ENCODE assay signal across 29 mouse cellular contexts in the genomic region with DNA sequence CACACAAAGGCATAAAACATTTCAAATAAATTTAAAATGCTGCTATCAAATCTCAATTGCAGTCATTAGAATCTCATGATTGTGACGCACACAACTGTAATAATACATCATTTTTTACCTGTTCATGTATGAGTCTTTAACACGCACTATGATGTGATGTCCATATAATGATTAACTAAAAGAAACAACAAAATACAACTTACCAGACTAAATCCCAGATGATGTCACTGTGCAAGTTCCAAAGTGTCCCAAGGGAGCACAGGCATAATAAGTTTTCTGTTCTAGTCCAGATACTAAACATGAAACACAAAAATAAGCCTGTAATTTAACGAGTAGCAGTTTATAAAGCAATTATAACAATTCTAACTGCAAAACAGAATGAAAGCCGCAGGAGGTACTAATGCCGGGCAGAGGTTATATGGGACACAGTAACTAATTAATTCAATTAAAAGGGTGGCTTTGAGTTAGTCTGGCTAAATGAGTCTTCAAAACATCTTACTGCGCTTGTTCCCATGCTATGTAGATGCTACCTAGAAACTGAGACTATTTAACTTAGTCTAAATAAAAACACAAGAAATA. TPM values are rescaled to one million over a fixed set of nuclear protein-coding genes. Genes with fewer than 3 reads are reported as not detected.
DNase-seq lines count a peak whose midpoint lies in the region; ATAC-seq and TF ChIP-seq lines count a peak whose summit lies in the region.
"Had no signal": no experiment of that assay in that cellular context is flagged by ENCODE, and none has a peak within 500 bp of the region (broad histone marks: within the 10 kb centered on the region; RNA-seq: fewer than 3 reads in every experiment).

No protein-coding gene starts in this region.

- no peak overlapping the region for H3K4me3 ChIP-seq in forebrain, embryonic 12.5 days (replicated peaks)
- H3K4me3 ChIP-seq in forebrain, embryonic 10.5 days, result no peak overlapping the region
- H3K4me3 ChIP-seq in kidney, adult 2 months (ENCODE audit: insufficient read depth, low read depth, low read length), result no peak overlapping the region
- H3K4me3 ChIP-seq in liver, postnatal 0 days (ENCODE audit: low read depth, low read length), result no peak overlapping the region
- H3K4me3 ChIP-seq: embryonic facial prominence, embryonic 10.5 days; embryonic facial prominence, embryonic 13.5 days; erythroblast, embryonic 14.5 days; forebrain, embryonic 15.5 days; heart, embryonic 12.5 days; heart, embryonic 15.5 days had no signal

- WGBS in forebrain, embryonic 12.5 days, result 42% methylated on average over 6 of the region's 6 CpGs
- 67% methylated on average over 6 of the region's 6 CpGs for WGBS in forebrain, embryonic 10.5 days
- 32% methylated on average over 6 of the region's 6 CpGs for WGBS in kidney, adult 2 months
- 89% methylated on average over 6 of the region's 6 CpGs for WGBS in liver, postnatal 0 days (ENCODE audit: insufficient replicate concordance)

- no peaks in the 10 kb centered on the region for H3K9me3 ChIP-seq in forebrain, embryonic 12.5 days
- no peaks in the 10 kb centered on the region for H3K9me3 ChIP-seq in forebrain, embryonic 10.5 days
- H3K9me3 ChIP-seq in liver, postnatal 0 days (ENCODE audit: low read length), result no peaks in the 10 kb centered on the region
- H3K9me3 ChIP-seq: embryonic facial prominence, embryonic 10.5 days; embryonic facial prominence, embryonic 13.5 days; forebrain, embryonic 15.5 days; heart, embryonic 12.5 days; heart, embryonic 15.5 days had no signal

- no peak for ATAC-seq in forebrain, embryonic 12.5 days (ENCODE audit: low FRiP score)
- peak; percentile 66 for ATAC-seq in liver, postnatal 0 days
- ATAC-seq in megakaryocyte, adult 5-6 weeks (ENCODE audit: poor library complexity, severe bottlenecking), result no peak
- ATAC-seq: forebrain, embryonic 15.5 days; hindbrain, postnatal 0 days; inflammation-experienced regulatory T-cells, adult 6 months; Patski had no signal

- DNase-seq in forebrain, embryonic 10.5 days (ENCODE audit: extremely low spot score, low spot score), result no peak
- DNase-seq in kidney, adult 2 months, result peak; percentile 42
- DNase-seq in kidney, postnatal 10 days, result no peak
- DNase-seq in liver, postnatal 0 days, result no peak
- no peak for DNase-seq in liver
- peak; percentile 80 for DNase-seq in retina, embryonic 14.5 days (ENCODE audit: low spot score)
- DNase-seq: adrenal gland, postnatal 10 days; adrenal gland, postnatal 36 days; cerebellum, adult 11 months; cerebellum, adult 8-10 months; cerebellum, postnatal 10 days; cerebellum, postnatal 36 days; embryo, embryonic 11 days; gastrocnemius, postnatal 25 days; heart, adult 18-20 months; heart, postnatal 14 days; heart, postnatal 4 days had no signal

- no peak overlapping the region for H3K9ac ChIP-seq in forebrain, embryonic 12.5 days
- no peak overlapping the region for H3K9ac ChIP-seq in liver, postnatal 0 days (replicated peaks)
- H3K9ac ChIP-seq: embryonic facial prominence, embryonic 13.5 days; forebrain, embryonic 15.5 days; heart, embryonic 12.5 days; heart, embryonic 15.5 days; hindbrain, embryonic 14.5 days had no signal

- no peak for TF ChIP-seq POLR2A in kidney, adult 2 months (IDR thresholded peaks at IDR 0.05; ENCODE audit: low read depth, low read length)

- TF ChIP-seq EP300 in liver, postnatal 0 days (IDR thresholded peaks at IDR 0.05; ENCODE audit: low read depth), result no peak

- H3K36me3 ChIP-seq in forebrain, embryonic 12.5 days (replicated peaks), result 0 out of 2 replicates have a peak, but pooled peaks cover 2% of the 10 kb centered on the region
- H3K36me3 ChIP-seq in forebrain, embryonic 10.5 days (replicated peaks), result peaks cover 7% of the 10 kb centered on the region; the same call in 1 of the 2 replicates
- H3K36me3 ChIP-seq in kidney, adult 2 months (ENCODE audit: control insufficient read depth, insufficient read depth, low read length), result no peaks in the 10 kb centered on the region
- H3K36me3 ChIP-seq in liver, postnatal 0 days (replicated peaks; ENCODE audit: insufficient read depth, low read length), result peaks cover 20% of the 10 kb centered on the region
- H3K36me3 ChIP-seq: embryonic facial prominence, embryonic 10.5 days; embryonic facial prominence, embryonic 13.5 days; forebrain, embryonic 15.5 days; heart, embryonic 12.5 days; heart, embryonic 15.5 days had no signal

- H3K4me1 ChIP-seq in forebrain, embryonic 12.5 days, result peaks cover 61% of the 10 kb centered on the region
- H3K4me1 ChIP-seq in forebrain, embryonic 10.5 days, result peaks cover 68% of the 10 kb centered on the region
- peaks cover 37% of the 10 kb centered on the region for H3K4me1 ChIP-seq in kidney, adult 2 months (ENCODE audit: control insufficient read depth, insufficient read depth, low read length)
- peaks cover 38% of the 10 kb centered on the region for H3K4me1 ChIP-seq in liver, postnatal 0 days (ENCODE audit: insufficient read depth)

- no peaks in the 10 kb centered on the region for H3K27me3 ChIP-seq in forebrain, embryonic 12.5 days
- H3K27me3 ChIP-seq in forebrain, embryonic 10.5 days (ENCODE audit: poor library complexity, severe bottlenecking), result no peaks in the 10 kb centered on the region
- no peaks in the 10 kb centered on the region for H3K27me3 ChIP-seq in kidney, adult 2 months (replicated peaks; ENCODE audit: control insufficient read depth, insufficient read depth, low read length)
- no peaks in the 10 kb centered on the region for H3K27me3 ChIP-seq in liver, postnatal 0 days (ENCODE audit: insufficient read depth, low read length)
- H3K27me3 ChIP-seq: embryonic facial prominence, embryonic 13.5 days; forebrain, embryonic 15.5 days; heart, embryonic 12.5 days; heart, embryonic 15.5 days; Patski had no signal

- H3K4me2 ChIP-seq in forebrain, embryonic 12.5 days, result peak overlapping the region; percentile 6; the same call in 1 of the 2 replicates
- no peak overlapping the region for H3K4me2 ChIP-seq in liver, postnatal 0 days (ENCODE audit: low read depth, low read length)
- H3K4me2 ChIP-seq: embryonic facial prominence, embryonic 13.5 days; forebrain, embryonic 15.5 days; heart, embryonic 12.5 days; heart, embryonic 15.5 days; hindbrain, embryonic 14.5 days had no signal

- H3K27ac ChIP-seq in forebrain, embryonic 12.5 days, result no peak overlapping the region
- no peak overlapping the region for H3K27ac ChIP-seq in forebrain, embryonic 10.5 days
- H3K27ac ChIP-seq in kidney, adult 2 months (ENCODE audit: insufficient read depth, low read depth, low read length), result no peak overlapping the region
- peak overlapping the region; percentile 37; the same call in 1 of the 2 replicates for H3K27ac ChIP-seq in liver, postnatal 0 days (ENCODE audit: low read depth)
- H3K27ac ChIP-seq: embryonic facial prominence, embryonic 10.5 days; embryonic facial prominence, embryonic 13.5 days; forebrain, embryonic 15.5 days; heart, embryonic 15.5 days; hindbrain, embryonic 14.5 days; hindbrain, postnatal 0 days had no signal

- TF ChIP-seq CTCF in kidney, adult 2 months (conservative IDR thresholded peaks at IDR 0.05; ENCODE audit: insufficient read depth, insufficient read length, low read depth, low read length), result no peak
- TF ChIP-seq CTCF in liver, postnatal 0 days (IDR thresholded peaks at IDR 0.05; ENCODE audit: low read depth), result no peak

RNA-seq across cellular contexts. Expression of a gene that starts 7.4 kb away (rescaled TPM):
- 44.1 and 52.2 TPM in 2 replicates for polyA plus RNA-seq in forebrain, embryonic 12.5 days (2016; fragmentation: Nextera tagmentation; extraction: Ambion mirVana)
- polyA plus RNA-seq in forebrain, embryonic 10.5 days (2016; fragmentation: Nextera tagmentation; extraction: Ambion mirVana), result 28.3 and 28.7 TPM in 2 replicates
- 21.2 and 22.8 TPM in 2 replicates for polyA plus RNA-seq in kidney, adult 2 months (2012; rRNA removed)
- 21.2 and 23.8 TPM in 2 replicates for polyA plus RNA-seq in liver, postnatal 0 days (2015; fragmentation: Nextera tagmentation; extraction: Ambion mirVana)
- 90.6 and 116 TPM in 2 replicates for total RNA-seq in megakaryocyte, adult 5-6 weeks (2015)
- total RNA-seq in megakaryocyte, adult 5-6 weeks (2017), result 117 and 131 TPM in 2 replicates

Comparison
In these comparisons a context has a peak if more than half of its experiments do, and no peak if none do; other contexts are left out.
1. DNase-seq: peak in kidney, adult 2 months (single experiment) and retina, embryonic 14.5 days (single experiment); none in forebrain, embryonic 10.5 days (single experiment), kidney, postnatal 10 days (single experiment), liver, postnatal 0 days (single experiment) and liver (single experiment).